Mouse (Mus musculus): ENCODE results near the gene Acer2.

Acer2 gene

GRCm38 (mm10) chr4:86886160-86886878 lies 12.1 kb downstream of the Acer2 start:
- peak; percentile 66 for DNase-seq (ENCODE audit: extremely low read depth, low read depth)

DNA sequence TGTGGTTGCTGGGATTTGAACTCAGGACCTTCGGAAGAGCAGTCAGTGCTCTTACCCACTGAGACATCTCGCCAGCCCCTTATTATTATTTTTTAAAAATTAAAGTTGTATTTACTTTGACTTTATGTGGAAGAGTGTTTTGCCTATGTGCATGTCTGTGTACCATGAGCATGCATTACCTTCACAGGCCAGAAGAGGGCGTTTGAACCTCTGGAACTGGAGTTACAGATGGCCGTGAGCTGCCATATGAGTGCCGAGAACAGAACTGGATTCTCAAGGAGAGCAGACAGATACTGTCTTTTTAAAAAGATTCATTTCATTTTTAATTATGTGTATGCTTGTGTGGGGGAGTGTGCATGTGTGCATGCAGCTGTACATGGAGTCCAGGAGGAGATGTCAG lies 13.7 kb downstream of the Acer2 start:
- peak; percentile 34 for DNase-seq (ENCODE audit: extremely low read depth, low read depth)

GRCm38 (mm10) chr4:86897411-86897810 lies 23.2 kb downstream of the Acer2 start:
- no peak for DNase-seq (ENCODE audit: extremely low read depth, low read depth)

DNA sequence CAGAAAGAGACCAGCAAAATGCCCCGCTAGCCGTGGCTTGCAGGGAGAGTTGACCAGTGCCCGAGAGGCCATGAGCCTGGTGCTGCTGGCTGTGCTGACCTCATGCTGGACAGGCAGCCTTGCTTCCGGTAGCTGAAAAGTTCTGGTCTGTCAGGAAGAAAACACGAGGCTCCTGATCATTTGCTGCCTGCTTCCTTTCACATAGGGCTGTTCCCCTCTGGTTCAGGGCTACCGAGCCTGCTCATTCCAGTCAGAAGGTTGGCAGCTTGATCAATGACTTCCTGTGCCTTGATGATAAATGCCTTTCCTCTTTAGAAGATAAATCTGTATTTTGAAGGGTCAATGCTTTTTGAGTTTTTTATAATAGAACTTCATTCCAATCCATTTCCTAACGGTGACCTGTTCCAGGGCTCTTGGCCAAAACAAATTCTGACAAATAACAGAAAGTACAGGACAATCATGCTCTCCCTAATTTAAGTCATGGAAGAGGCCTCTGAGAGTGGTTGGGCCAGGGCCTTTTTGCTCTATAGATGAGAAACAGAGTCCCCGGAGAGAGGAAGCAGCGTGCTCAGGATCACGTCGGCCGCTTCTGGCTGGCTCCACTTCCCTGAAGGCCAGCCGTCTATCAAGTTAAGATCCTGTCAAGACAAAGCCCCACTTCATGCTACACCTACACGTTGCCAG lies 24.7 kb downstream of the Acer2 start:
- no peak for DNase-seq (ENCODE audit: extremely low read depth, low read depth)

GRCm38 (mm10) chr4:86902351-86902750 lies 28.2 kb downstream of the Acer2 start:
- peak; percentile 36 for DNase-seq (ENCODE audit: extremely low read depth, low read depth)

DNA sequence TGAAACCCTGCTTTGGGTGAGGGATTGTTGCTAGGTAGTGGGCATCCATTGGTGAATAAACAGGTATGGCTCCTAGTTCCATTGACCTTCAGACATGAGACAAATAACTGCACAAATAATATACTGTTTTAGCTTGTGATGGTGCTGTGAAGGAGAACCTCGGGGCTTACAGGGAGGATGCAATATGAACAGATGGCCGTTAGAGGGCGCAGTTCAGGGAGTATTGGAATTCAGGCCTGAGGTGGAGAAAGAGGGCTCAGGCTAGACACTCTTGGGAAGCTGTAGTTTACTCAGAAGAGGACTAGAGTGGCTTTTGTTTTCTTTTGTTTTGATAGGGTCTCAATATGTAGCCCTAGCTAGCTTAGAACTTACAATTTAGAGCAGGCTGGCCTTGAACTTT lies 30.8 kb downstream of the Acer2 start:
- peak; percentile 30 for DNase-seq (ENCODE audit: extremely low read depth, low read depth)

DNA sequence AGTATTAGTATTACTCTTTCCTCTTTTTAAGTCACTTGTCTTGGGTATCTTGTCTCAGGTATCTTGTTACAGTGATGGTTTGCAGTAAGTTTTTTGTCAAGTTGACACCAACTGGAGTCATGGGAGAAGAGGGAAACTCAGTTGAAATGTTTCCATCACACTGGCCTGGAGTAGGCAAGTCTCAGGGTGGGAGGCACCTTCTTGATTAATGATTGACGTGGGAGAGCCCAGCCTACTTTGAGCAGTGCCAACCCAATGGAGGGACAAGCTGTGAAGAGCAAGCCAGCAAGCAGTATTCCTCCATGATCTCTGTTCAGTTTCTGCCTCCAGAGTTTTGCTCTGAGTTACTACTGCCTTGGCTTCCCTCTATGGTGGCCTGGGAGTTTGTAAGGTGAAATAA lies 31.7 kb downstream of the Acer2 start:
- no peak for DNase-seq (ENCODE audit: extremely low read depth, low read depth)

DNA sequence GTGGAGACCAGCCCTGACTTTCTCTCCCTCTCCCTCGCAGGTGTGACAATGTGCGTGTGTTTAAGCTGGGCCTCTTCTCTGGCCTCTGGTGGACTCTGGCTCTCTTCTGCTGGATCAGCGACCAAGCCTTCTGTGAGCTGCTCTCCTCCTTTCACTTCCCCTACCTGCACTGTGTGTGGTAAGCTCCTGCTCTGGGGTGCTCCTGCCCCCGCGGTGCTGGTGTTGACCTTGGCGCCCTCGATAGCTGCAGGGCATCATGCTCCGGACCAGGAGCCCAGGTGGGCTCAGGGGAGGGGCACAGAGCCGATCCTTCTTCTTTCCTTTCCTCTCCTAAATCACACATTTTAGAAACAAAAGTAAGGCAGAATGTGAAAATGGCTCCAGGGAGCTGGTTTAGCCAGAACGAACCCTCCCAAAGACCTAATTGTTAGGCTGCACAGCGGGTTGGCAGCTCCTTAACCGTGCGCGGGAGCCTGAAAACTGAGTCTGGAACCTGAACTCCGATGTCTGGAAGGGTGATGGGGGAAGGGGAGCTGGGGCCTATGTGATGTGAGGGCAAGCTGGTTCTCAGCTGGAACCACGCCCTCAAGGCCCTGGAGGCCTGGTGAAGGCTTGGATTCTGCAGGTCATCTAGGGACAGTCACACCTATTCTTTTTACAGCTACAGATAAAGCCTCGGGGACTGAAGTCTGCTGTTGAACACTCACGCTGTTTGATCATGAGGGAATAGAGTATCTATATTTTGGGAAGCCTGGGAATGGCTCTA lies 37.6 kb downstream of the Acer2 start:
- no peak for DNase-seq (ENCODE audit: extremely low read depth, low read depth)

DNA sequence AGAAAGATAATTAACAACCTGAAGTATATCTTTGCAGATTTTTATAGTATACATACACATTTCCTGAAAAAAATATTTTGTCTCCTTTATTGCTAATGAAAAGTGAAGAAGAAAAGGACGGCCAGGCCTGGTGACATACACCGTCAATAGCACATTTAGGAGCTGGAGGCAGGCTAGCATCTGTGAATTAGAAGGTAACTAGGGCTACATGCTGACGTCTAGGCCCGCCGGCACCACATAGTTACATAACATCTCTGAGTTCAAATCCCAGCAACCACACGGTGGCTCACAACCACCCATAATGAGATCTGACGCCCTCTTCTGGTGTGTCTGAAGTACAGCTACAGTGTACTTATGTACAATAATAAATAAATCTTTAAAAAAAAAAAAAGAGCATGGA lies 38.6 kb downstream of the Acer2 start:
- no peak for DNase-seq (ENCODE audit: extremely low read depth, low read depth)

DNA sequence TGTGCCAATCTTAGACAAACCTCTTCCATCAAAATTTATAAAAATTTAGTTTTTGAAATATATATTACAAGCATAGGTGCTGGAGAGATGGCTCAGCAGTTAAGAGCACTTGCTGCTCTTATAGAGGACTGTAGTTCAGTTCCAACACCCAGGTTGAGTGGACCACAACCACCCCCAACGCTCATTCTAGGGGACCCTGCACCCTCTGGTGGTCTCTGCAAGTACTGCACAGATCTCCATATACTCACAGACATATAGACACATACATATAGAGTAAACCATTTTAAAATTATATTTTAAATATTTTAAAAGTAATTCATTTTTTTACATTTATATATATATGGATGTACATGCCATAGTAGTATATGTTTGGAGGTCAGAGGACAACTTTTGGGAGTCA lies 41.9 kb downstream of the Acer2 start:
- no peak for DNase-seq (ENCODE audit: extremely low read depth, low read depth)

GRCm38 (mm10) chr4:86923476-86924055 lies 49.4 kb downstream of the Acer2 start:
- no peak for DNase-seq (ENCODE audit: extremely low read depth, low read depth)

- DNase-seq (ENCODE audit: extremely low read depth, low read depth), result peak; percentile 32
These were observed 50.7 kb downstream of the Acer2 start for GRCm38 (mm10) chr4:86924804-86925458.

DNA sequence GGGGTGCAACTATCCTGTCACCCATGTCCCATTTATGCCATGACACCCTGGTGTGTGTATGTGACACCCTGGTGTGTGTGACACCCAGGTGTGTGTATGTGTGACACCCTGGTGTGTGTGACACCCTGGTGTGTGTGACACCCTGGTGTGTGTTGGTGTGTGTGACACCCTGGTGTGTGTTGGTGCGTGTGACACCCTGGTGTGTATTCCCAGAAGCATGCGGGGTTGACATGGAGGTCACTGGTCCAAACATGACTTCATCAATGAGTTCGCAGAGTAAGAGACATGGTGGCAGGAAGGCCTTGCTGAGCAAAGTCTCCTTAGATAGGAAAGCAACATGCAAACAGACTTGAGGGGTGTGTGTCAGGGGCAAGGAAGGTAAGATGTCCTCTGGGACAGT lies 52.8 kb downstream of the Acer2 start:
- no peak for DNase-seq (ENCODE audit: extremely low read depth, low read depth)

DNA sequence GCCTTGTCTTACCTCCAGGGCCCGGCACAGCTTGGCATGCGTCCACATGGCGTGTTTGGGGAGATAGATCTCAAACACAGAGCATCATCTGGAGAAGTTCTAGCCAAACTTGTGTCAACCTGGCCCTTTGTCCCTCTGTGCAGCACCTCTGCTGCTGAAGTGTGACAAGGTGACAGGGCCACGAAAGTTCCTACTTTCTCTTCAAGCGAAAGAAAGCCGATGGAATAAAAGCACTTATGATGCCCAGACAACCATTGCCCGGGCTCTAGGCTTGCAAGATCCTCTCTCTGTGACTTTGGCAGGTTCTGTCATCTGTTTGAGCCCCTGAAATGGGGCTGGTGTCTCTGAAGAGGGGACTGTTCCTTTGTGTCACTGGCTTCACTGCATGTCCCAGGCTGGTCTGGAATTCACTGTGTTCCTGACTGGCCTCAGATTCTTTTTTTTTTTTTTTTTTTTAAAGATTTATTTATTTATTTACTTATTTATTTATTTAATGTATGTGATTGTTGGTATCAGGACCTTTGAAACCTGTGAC lies 56.0 kb downstream of the Acer2 start:
- DNase-seq (ENCODE audit: extremely low read depth, low read depth), result no peak

GRCm38 (mm10) chr4:86930636-86931456 lies 56.6 kb downstream of the Acer2 start:
- no peak for DNase-seq (ENCODE audit: extremely low read depth, low read depth)

DNA sequence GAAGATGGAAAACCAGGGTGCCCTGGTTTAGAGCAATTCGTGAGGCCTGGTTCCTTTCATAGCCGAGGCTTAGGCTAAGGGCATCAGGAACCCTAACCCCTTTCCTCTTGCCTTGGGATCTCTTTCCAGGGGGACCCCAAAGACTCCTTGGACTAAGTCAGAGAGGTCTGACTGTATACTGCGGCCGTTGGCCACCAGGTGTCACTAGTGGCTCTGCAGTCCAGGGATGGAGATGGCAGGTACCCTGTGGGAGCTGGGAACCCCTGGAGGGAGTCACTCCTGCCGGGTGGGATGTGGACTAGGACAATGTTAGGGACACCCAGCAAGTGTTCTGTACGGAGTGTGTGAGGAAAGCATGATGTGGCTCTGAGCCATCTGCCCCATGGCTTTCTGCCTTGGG lies 58.8 kb downstream of the Acer2 start:
- DNase-seq (ENCODE audit: extremely low read depth, low read depth), result no peak

DNA sequence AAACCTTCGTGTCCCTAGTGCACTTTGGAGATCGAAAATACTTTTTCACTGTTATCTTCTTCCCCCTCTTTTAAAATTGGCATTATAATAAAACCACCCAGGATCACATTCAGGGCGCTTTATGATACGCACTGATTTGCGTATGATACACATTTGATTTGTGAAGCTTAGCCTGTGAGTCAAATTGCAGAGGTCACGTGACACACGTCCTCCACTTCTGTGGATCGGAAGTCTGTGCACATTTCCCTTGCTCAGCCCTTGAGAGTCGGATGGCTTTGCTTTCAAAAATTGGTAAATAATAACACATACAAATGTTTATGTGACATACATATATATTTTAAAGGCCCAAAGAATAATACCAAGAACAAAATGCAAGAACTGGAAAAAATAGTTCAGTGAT lies 62.0 kb downstream of the Acer2 start:
- no peak for DNase-seq (ENCODE audit: extremely low read depth, low read depth)

- DNase-seq (ENCODE audit: extremely low read depth, low read depth), result no peak
These were observed 62.5 kb downstream of the Acer2 start for GRCm38 (mm10) chr4:86936706-86937105.

GRCm38 (mm10) chr4:86942656-86943055 lies 68.5 kb downstream of the Acer2 start:
- DNase-seq (ENCODE audit: extremely low read depth, low read depth), result no peak

DNA sequence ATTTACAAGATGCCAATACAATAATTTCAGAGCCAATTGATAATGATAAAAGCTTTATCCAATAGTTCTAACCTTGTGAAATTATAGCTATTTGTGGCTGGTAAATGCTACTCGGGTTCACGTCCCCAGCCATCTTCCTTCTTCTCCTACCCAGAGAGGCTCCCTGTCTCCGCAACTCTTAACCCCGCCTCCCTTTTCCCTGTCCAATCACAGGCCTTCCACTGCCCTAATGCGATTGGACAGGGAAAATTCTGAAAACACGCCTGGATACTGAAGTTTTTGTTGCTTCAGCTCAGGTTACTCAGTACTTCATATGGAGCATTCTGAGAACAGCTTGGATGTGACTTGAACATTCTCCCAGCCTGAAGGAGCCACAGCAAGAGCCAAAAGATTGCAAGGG lies 69.1 kb downstream of the Acer2 start:
- no peak for DNase-seq (ENCODE audit: extremely low read depth, low read depth)

Data from MEL-GATA-1-ER (cell line).